Mouse (Mus musculus): ENCODE data around the gene Grm7. TPM values are rescaled to one million over a fixed set of nuclear protein-coding genes. Genes with fewer than 3 reads are reported as not detected.

Grm7 gene
- polyA plus RNA-seq, 1 experiment from 2014 or later = 0.57 TPM

GRCm38 (mm10) chr6:110733914-110734313, 88.5 kb downstream of the Grm7 start:
- Histone ChIP-seq H3K36me3 (no peaks in the 10 kb centered on the region), H3K27ac (no peak overlapping the region), H3K4me3 (no peak overlapping the region), H3K4me2 (no peak overlapping the region), H3K9ac (no peak overlapping the region), H3K4me1 (replicated peaks) (no peaks in the 10 kb centered on the region), H3K9me3 (replicated peaks) (no peaks in the 10 kb centered on the region), H3K27me3 (no peaks in the 10 kb centered on the region)
- no peak for ATAC-seq (replicated peaks; ENCODE audit: insufficient number of reproducible peaks, insufficient read depth, low FRiP score, low read depth)
- 73% methylated on average over 2 of the region's 2 CpGs for WGBS

DNA sequence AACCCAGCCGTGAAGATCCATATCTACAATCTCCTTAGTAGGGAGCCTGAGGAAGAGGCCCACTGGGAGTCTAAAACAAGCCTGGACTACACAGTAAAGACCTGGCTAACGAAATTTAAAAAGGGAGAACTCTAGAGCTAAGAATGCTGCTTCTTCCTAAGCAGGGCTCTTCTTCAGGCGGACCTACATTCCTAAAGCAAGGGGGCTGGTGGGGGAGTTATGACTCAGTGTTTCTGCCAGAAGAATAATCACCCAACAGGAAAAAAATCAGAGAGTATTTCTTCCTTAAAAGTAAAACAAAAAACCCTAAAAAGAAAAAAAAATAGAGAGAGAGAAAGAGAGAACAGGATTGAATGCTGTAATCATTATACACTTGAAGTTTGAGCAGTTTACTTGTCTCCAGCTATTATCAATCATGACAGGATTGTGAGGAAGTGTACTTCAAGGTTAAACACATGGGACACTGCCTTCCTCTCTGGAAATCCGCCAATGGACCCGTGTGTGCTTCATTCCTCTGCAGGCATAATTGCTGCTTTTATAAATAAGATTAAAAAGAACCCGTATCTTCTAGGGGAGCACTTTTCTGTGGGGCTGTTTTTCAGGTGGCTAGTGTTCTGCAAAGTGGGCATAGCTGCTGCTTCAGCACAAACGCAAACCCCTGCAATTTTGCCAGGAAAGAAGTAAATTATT, 98.7 kb downstream of the Grm7 start:
- 33% methylated on average over 7 of the region's 7 CpGs for WGBS
- Histone ChIP-seq H3K4me1 (replicated peaks) (no peaks in the 10 kb centered on the region), H3K27ac (no peak overlapping the region), H3K9me3 (replicated peaks) (no peaks in the 10 kb centered on the region), H3K4me3 (no peak overlapping the region), H3K4me2 (no peak overlapping the region), H3K9ac (no peak overlapping the region), H3K36me3 (no peaks in the 10 kb centered on the region), H3K27me3 (no peaks in the 10 kb centered on the region)
- ATAC-seq (replicated peaks; ENCODE audit: insufficient number of reproducible peaks, insufficient read depth, low FRiP score, low read depth) = no peak

GRCm38 (mm10) chr6:110755921-110756320, 110.5 kb downstream of the Grm7 start:
- Histone ChIP-seq H3K4me1 (replicated peaks) (no peaks in the 10 kb centered on the region), H3K36me3 (no peaks in the 10 kb centered on the region), H3K9ac (no peak overlapping the region), H3K27ac (no peak overlapping the region), H3K27me3 (no peaks in the 10 kb centered on the region), H3K4me2 (no peak overlapping the region), H3K9me3 (replicated peaks) (no peaks in the 10 kb centered on the region), H3K4me3 (no peak overlapping the region)
- ATAC-seq (replicated peaks; ENCODE audit: insufficient number of reproducible peaks, insufficient read depth, low FRiP score, low read depth) = no peak
- 90% methylated on average over 5 of the region's 5 CpGs for WGBS

GRCm38 (mm10) chr6:110769588-110769987, 124.2 kb downstream of the Grm7 start:
- ATAC-seq (replicated peaks; ENCODE audit: insufficient number of reproducible peaks, insufficient read depth, low FRiP score, low read depth) = no peak
- Histone ChIP-seq H3K4me3 (no peak overlapping the region), H3K27me3 (no peaks in the 10 kb centered on the region), H3K9ac (no peak overlapping the region), H3K4me1 (replicated peaks) (no peaks in the 10 kb centered on the region), H3K4me2 (no peak overlapping the region), H3K9me3 (replicated peaks) (no peaks in the 10 kb centered on the region), H3K27ac (no peak overlapping the region), H3K36me3 (no peaks in the 10 kb centered on the region)

DNA sequence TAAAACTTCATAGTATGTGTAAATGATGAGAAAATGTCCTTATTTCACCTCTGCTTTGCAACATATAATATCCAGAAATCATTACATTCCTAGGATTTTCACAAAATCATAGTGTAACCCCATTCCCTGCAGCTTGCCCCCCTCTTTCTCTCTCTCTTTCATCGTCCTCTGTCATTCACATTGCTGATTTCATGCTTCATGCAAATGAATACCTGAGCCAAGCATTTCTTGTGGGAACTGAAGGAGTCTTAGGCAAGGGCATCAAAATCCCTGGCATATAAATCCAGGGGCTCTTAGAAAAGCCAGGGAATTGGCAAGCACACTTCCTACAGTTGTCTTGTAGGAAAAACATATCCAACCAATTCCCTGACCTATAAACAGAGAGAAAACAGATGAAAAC, 127.3 kb downstream of the Grm7 start:
- WGBS = 38% methylated on average over 1 of the region's 1 CpGs
- Histone ChIP-seq H3K4me3 (no peak overlapping the region), H3K9me3 (replicated peaks) (no peaks in the 10 kb centered on the region), H3K4me1 (replicated peaks) (no peaks in the 10 kb centered on the region), H3K9ac (no peak overlapping the region), H3K36me3 (no peaks in the 10 kb centered on the region), H3K27ac (no peak overlapping the region), H3K27me3 (no peaks in the 10 kb centered on the region), H3K4me2 (no peak overlapping the region)
- no peak for ATAC-seq (replicated peaks; ENCODE audit: insufficient number of reproducible peaks, insufficient read depth, low FRiP score, low read depth)

DNA sequence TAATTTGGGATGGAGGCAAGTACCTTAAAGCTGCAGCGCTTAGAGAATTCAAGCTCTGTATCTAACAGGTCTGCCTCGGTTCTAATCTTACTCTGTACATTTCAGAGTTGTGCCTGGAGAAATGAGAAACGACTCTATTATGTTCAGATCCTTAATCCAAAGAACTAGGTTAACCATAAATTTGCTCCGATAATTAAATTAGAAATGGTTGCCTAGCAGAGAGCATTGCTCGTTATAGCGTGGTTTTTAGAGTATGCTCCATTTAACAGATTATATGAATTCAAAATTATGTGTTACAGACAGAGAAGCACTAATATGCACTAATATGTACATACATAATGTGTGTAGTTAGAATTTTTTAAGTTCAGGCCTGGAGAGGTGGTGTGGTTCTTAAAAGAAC, 130.7 kb downstream of the Grm7 start:
- H3K4me1 ChIP-seq (replicated peaks) = no peaks in the 10 kb centered on the region
- WGBS = 86% methylated on average over 6 of the region's 6 CpGs

GRCm38 (mm10) chr6:110785497-110785928, 140.1 kb downstream of the Grm7 start:
- 54% methylated on average over 1 of the region's 1 CpGs for WGBS
- no peak overlapping the region for H3K9ac ChIP-seq
- H3K9me3 ChIP-seq (replicated peaks) = no peaks in the 10 kb centered on the region
- H3K27me3 ChIP-seq = no peaks in the 10 kb centered on the region
- H3K27ac ChIP-seq = no peak overlapping the region
- no peak overlapping the region for H3K4me2 ChIP-seq
- no peak overlapping the region for H3K4me3 ChIP-seq
- H3K36me3 ChIP-seq = no peaks in the 10 kb centered on the region
- ATAC-seq (replicated peaks; ENCODE audit: insufficient number of reproducible peaks, insufficient read depth, low FRiP score, low read depth) = no peak
- H3K4me1 ChIP-seq (replicated peaks) = no peaks in the 10 kb centered on the region

More for the DNA sequence above, 130.7 kb downstream of the Grm7 start:
- H3K27ac ChIP-seq = no peak overlapping the region
- no peak overlapping the region for H3K9ac ChIP-seq
- H3K27me3 ChIP-seq = no peaks in the 10 kb centered on the region
- H3K4me3 ChIP-seq = no peak overlapping the region
- ATAC-seq (replicated peaks; ENCODE audit: insufficient number of reproducible peaks, insufficient read depth, low FRiP score, low read depth) = no peak
- H3K36me3 ChIP-seq = no peaks in the 10 kb centered on the region
- H3K9me3 ChIP-seq (replicated peaks) = no peaks in the 10 kb centered on the region
- no peak overlapping the region for H3K4me2 ChIP-seq

DNA sequence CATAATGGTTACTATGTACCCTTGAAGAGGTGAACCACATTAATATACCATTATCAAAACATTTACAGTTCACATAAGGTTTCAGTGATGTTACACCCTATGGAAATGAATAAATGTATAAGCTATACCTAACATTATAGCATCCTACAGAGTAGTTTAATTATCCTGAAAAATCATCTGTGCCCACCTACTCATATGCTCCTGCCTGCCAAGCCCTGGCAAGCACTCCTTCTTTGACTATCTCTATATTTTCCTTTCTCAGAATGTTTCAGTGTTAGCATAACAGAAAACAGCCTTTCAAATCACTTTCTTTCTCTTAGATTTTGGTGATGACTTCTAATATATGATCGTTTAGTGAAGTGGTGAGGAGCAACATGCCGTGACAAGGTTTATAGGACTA, 147.3 kb downstream of the Grm7 start:
- no peaks in the 10 kb centered on the region for H3K4me1 ChIP-seq (replicated peaks)
- no peaks in the 10 kb centered on the region for H3K27me3 ChIP-seq
- H3K4me2 ChIP-seq = no peak overlapping the region
- H3K9me3 ChIP-seq (replicated peaks) = no peaks in the 10 kb centered on the region
- H3K9ac ChIP-seq = no peak overlapping the region
- no peak overlapping the region for H3K27ac ChIP-seq
- 78% methylated on average over 2 of the region's 2 CpGs for WGBS
- H3K4me3 ChIP-seq = no peak overlapping the region
- ATAC-seq (replicated peaks; ENCODE audit: insufficient number of reproducible peaks, insufficient read depth, low FRiP score, low read depth) = no peak
- no peaks in the 10 kb centered on the region for H3K36me3 ChIP-seq

DNA sequence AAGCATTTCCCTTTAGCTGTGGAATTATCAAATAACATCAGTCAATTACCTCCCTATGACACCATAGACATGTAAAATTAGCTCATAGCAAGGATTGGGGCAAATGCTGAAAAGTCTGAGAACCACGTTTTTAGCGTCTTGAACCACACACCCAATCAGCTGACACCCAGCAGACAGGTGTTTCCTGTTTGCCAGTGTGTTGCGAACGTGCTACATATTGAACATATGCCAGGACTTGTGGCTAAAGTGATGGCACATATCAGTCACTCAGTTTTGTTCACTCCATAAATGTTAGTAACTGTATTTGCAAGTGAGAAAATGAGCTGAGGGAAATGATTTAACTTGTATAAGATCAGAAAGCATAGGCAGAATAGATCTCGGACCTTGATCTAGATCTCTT, 162.1 kb downstream of the Grm7 start:
- no peak overlapping the region for H3K4me2 ChIP-seq
- H3K4me1 ChIP-seq (replicated peaks) = no peaks in the 10 kb centered on the region
- no peak overlapping the region for H3K27ac ChIP-seq
- 54% methylated on average over 5 of the region's 5 CpGs for WGBS
- H3K27me3 ChIP-seq = no peaks in the 10 kb centered on the region
- no peak overlapping the region for H3K9ac ChIP-seq
- H3K9me3 ChIP-seq (replicated peaks) = no peaks in the 10 kb centered on the region
- no peak overlapping the region for H3K4me3 ChIP-seq
- H3K36me3 ChIP-seq = no peaks in the 10 kb centered on the region
- ATAC-seq (replicated peaks; ENCODE audit: insufficient number of reproducible peaks, insufficient read depth, low FRiP score, low read depth) = no peak

GRCm38 (mm10) chr6:110812214-110812613, 166.8 kb downstream of the Grm7 start:
- Histone ChIP-seq H3K36me3 (no peaks in the 10 kb centered on the region), H3K9ac (no peak overlapping the region), H3K4me3 (no peak overlapping the region), H3K4me2 (no peak overlapping the region), H3K9me3 (replicated peaks) (no peaks in the 10 kb centered on the region), H3K27me3 (no peaks in the 10 kb centered on the region), H3K4me1 (replicated peaks) (no peaks in the 10 kb centered on the region), H3K27ac (no peak overlapping the region)
- 63% methylated on average over 5 of the region's 5 CpGs for WGBS
- no peak for ATAC-seq (replicated peaks; ENCODE audit: insufficient number of reproducible peaks, insufficient read depth, low FRiP score, low read depth)

GRCm38 (mm10) chr6:110818236-110818635, 172.9 kb downstream of the Grm7 start:
- Histone ChIP-seq H3K4me3 (no peak overlapping the region), H3K36me3 (no peaks in the 10 kb centered on the region), H3K27ac (no peak overlapping the region), H3K4me1 (replicated peaks) (no peaks in the 10 kb centered on the region), H3K27me3 (no peaks in the 10 kb centered on the region), H3K9me3 (replicated peaks) (no peaks in the 10 kb centered on the region), H3K9ac (no peak overlapping the region), H3K4me2 (no peak overlapping the region)
- 58% methylated on average over 2 of the region's 2 CpGs for WGBS
- ATAC-seq (replicated peaks; ENCODE audit: insufficient number of reproducible peaks, insufficient read depth, low FRiP score, low read depth) = no peak

GRCm38 (mm10) chr6:110868311-110868710, 222.9 kb downstream of the Grm7 start:
- Histone ChIP-seq H3K27ac (no peak overlapping the region), H3K27me3 (no peaks in the 10 kb centered on the region), H3K4me3 (no peak overlapping the region), H3K9ac (no peak overlapping the region), H3K36me3 (no peaks in the 10 kb centered on the region), H3K4me1 (replicated peaks) (no peaks in the 10 kb centered on the region), H3K4me2 (no peak overlapping the region), H3K9me3 (replicated peaks) (no peaks in the 10 kb centered on the region)
- no peak for ATAC-seq (replicated peaks; ENCODE audit: insufficient number of reproducible peaks, insufficient read depth, low FRiP score, low read depth)

Measured in heart, embryonic 15.5 days (tissue).